Mouse (Mus musculus): ENCODE data around the gene Pex11b. TPM values are rescaled to one million over a fixed set of nuclear protein-coding genes. Genes with fewer than 3 reads are reported as not detected.
"Not testable (repeated sequence)": the region's sequence is repeated elsewhere in the genome, so short reads cannot be mapped to it uniquely, and the experiment has no call there.

The Pex11b gene
- polyA plus RNA-seq, 1 experiment = 17.5 TPM

GRCm38 (mm10) chr3:96684151-96684821, 49.1 kb downstream of the Pex11b start:
- Histone ChIP-seq H3K27me3 (ENCODE audit: control insufficient read depth, insufficient read depth, low read length) (peaks cover 11% of the 10 kb centered on the region), H3K36me3 (ENCODE audit: control insufficient read depth, insufficient read depth, low read length) (no peaks in the 10 kb centered on the region), H3K4me3 (ENCODE audit: extremely low read depth, insufficient read depth, insufficient read length) (no peak overlapping the region), H3K4me1 (ENCODE audit: control insufficient read depth, insufficient read depth, insufficient read length) (no peaks in the 10 kb centered on the region), H3K27ac (ENCODE audit: insufficient read depth, low read length) (no peak overlapping the region)
- TF ChIP-seq POLR2A (IDR thresholded peaks at IDR 0.05; ENCODE audit: low read depth, low read length) (no peak), CTCF (IDR thresholded peaks at IDR 0.05; ENCODE audit: extremely low read depth, insufficient read depth, insufficient read length, insufficient replicate concordance) (no peak)
- no peak for DNase-seq (ENCODE audit: low read depth in 1 of 2, low spot score in 2 of 2)
- WGBS = 66% methylated on average over 17 of the region's 17 CpGs

DNA sequence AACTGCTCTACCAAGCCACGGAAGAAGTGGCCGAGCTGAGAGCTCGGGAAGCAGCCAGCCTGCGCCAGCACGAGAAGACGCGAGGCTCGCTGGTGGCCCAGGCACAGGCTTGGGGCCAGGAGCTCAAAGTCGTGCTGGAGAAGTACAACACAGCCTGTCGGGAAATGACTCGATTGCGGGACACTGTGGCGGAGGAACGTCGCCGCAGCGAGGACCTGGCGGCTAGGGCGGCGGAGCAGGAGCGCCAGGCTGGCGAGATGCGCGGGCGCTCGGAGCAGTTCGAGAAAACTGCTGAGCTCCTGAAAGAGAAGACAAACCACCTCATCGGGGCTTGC, 49.6 kb downstream of the Pex11b start:
- Histone ChIP-seq H3K27me3 (ENCODE audit: control insufficient read depth, insufficient read depth, low read length) (peaks cover 11% of the 10 kb centered on the region), H3K4me3 (ENCODE audit: extremely low read depth, insufficient read depth, insufficient read length) (no peak overlapping the region), H3K4me1 (ENCODE audit: control insufficient read depth, insufficient read depth, insufficient read length) (no peaks in the 10 kb centered on the region), H3K27ac (ENCODE audit: insufficient read depth, low read length) (no peak overlapping the region), H3K36me3 (ENCODE audit: control insufficient read depth, insufficient read depth, low read length) (no peaks in the 10 kb centered on the region)
- no peak for DNase-seq (ENCODE audit: low read depth in 1 of 2, low spot score in 2 of 2)
- 28% methylated on average over 28 of the region's 28 CpGs for WGBS
- no peak for TF ChIP-seq POLR2A (IDR thresholded peaks at IDR 0.05; ENCODE audit: low read depth, low read length)
- no peak for TF ChIP-seq CTCF (IDR thresholded peaks at IDR 0.05; ENCODE audit: extremely low read depth, insufficient read depth, insufficient read length, insufficient replicate concordance)

GRCm38 (mm10) chr3:96686057-96686456, 50.9 kb downstream of the Pex11b start:
- WGBS = 92% methylated on average over 5 of the region's 5 CpGs
- H3K36me3 ChIP-seq (ENCODE audit: control insufficient read depth, insufficient read depth, low read length); DNase-seq (ENCODE audit: low read depth in 1 of 2, low spot score in 2 of 2); H3K4me3 ChIP-seq (ENCODE audit: extremely low read depth, insufficient read depth, insufficient read length); H3K4me1 ChIP-seq (ENCODE audit: control insufficient read depth, insufficient read depth, insufficient read length); H3K27ac ChIP-seq (ENCODE audit: insufficient read depth, low read length): not testable (repeated sequence)
- H3K27me3 ChIP-seq (ENCODE audit: control insufficient read depth, insufficient read depth, low read length) = peaks cover 11% of the 10 kb centered on the region

GRCm38 (mm10) chr3:96688854-96689253, 53.7 kb downstream of the Pex11b start:
- 35% methylated on average over 11 of the region's 11 CpGs for WGBS
- H3K4me3 ChIP-seq (ENCODE audit: extremely low read depth, insufficient read depth, insufficient read length) = no peak overlapping the region
- no peak overlapping the region for H3K27ac ChIP-seq (ENCODE audit: insufficient read depth, low read length)
- TF ChIP-seq CTCF (IDR thresholded peaks at IDR 0.05; ENCODE audit: extremely low read depth, insufficient read depth, insufficient read length, insufficient replicate concordance) = no peak
- TF ChIP-seq POLR2A (IDR thresholded peaks at IDR 0.05; ENCODE audit: low read depth, low read length) = no peak
- DNase-seq (ENCODE audit: low read depth in 1 of 2, low spot score in 2 of 2) = no peak
- no peaks in the 10 kb centered on the region for H3K36me3 ChIP-seq (ENCODE audit: control insufficient read depth, insufficient read depth, low read length)
- peaks cover 11% of the 10 kb centered on the region for H3K27me3 ChIP-seq (ENCODE audit: control insufficient read depth, insufficient read depth, low read length)
- no peaks in the 10 kb centered on the region for H3K4me1 ChIP-seq (ENCODE audit: control insufficient read depth, insufficient read depth, insufficient read length)

- no peak for TF ChIP-seq POLR2A (IDR thresholded peaks at IDR 0.05; ENCODE audit: low read depth, low read length)
- no peak for TF ChIP-seq CTCF (IDR thresholded peaks at IDR 0.05; ENCODE audit: extremely low read depth, insufficient read depth, insufficient read length, insufficient replicate concordance)
- Histone ChIP-seq H3K4me3 (ENCODE audit: extremely low read depth, insufficient read depth, insufficient read length) (no peak overlapping the region), H3K27ac (ENCODE audit: insufficient read depth, low read length) (no peak overlapping the region), H3K27me3 (ENCODE audit: control insufficient read depth, insufficient read depth, low read length) (peaks cover 4% of the 10 kb centered on the region; the same call in 1 of the 2 replicates), H3K4me1 (ENCODE audit: control insufficient read depth, insufficient read depth, insufficient read length) (no peaks in the 10 kb centered on the region), H3K36me3 (ENCODE audit: control insufficient read depth, insufficient read depth, low read length) (no peaks in the 10 kb centered on the region)
- 50% methylated on average over 3 of the region's 3 CpGs for WGBS
- DNase-seq (ENCODE audit: low read depth in 1 of 2, low spot score in 2 of 2) = no peak
Observed at GRCm38 (mm10) chr3:96690298-96690697, 55.1 kb downstream of the Pex11b start.

DNA sequence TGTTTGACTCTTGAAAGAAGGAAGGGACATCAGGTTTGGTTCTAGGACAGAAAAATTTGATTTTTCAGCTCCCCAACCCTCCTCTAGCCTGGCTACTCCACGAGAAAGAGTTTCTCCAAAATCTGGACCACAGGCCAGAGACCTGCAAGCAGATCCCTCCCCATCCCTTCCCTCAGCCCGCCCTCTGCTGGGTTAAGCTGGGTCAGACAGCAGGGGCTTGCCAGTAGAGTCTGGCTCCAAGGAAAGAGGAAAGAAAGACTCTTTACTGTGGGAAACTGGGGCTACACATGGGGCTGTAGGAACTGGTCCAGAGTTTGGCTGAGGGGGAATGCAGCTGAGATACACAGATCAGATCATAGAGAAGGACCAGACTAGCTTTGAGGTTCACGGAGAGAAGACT, 57.3 kb downstream of the Pex11b start:
- Histone ChIP-seq H3K4me3 (ENCODE audit: extremely low read depth, insufficient read depth, insufficient read length) (no peak overlapping the region), H3K27me3 (ENCODE audit: control insufficient read depth, insufficient read depth, low read length) (no peaks in the 10 kb centered on the region), H3K27ac (ENCODE audit: insufficient read depth, low read length) (no peak overlapping the region), H3K4me1 (ENCODE audit: control insufficient read depth, insufficient read depth, insufficient read length) (peaks cover 4% of the 10 kb centered on the region; the same call in 1 of the 2 replicates), H3K36me3 (ENCODE audit: control insufficient read depth, insufficient read depth, low read length) (no peaks in the 10 kb centered on the region)
- WGBS = 43% methylated on average over 3 of the region's 3 CpGs
- TF ChIP-seq POLR2A (IDR thresholded peaks at IDR 0.05; ENCODE audit: low read depth, low read length) (no peak), CTCF (IDR thresholded peaks at IDR 0.05; ENCODE audit: extremely low read depth, insufficient read depth, insufficient read length, insufficient replicate concordance) (no peak)
- DNase-seq (ENCODE audit: low read depth in 1 of 2, low spot score in 2 of 2) = no peak

- Histone ChIP-seq H3K36me3 (ENCODE audit: control insufficient read depth, insufficient read depth, low read length) (no peaks in the 10 kb centered on the region), H3K27ac (ENCODE audit: insufficient read depth, low read length) (no peak overlapping the region), H3K4me1 (ENCODE audit: control insufficient read depth, insufficient read depth, insufficient read length) (peaks cover 4% of the 10 kb centered on the region; the same call in 1 of the 2 replicates), H3K4me3 (ENCODE audit: extremely low read depth, insufficient read depth, insufficient read length) (no peak overlapping the region), H3K27me3 (ENCODE audit: control insufficient read depth, insufficient read depth, low read length) (no peaks in the 10 kb centered on the region)
- no peak for DNase-seq (ENCODE audit: low read depth in 1 of 2, low spot score in 2 of 2)
- WGBS = 83% methylated on average over 1 of the region's 1 CpGs
- TF ChIP-seq POLR2A (IDR thresholded peaks at IDR 0.05; ENCODE audit: low read depth, low read length) (no peak), CTCF (IDR thresholded peaks at IDR 0.05; ENCODE audit: extremely low read depth, insufficient read depth, insufficient read length, insufficient replicate concordance) (no peak)
Observed at GRCm38 (mm10) chr3:96693579-96693978, 58.4 kb downstream of the Pex11b start.

Other genes starting within 250 kb of the Pex11b start
- gene BC107364, start 183.1 kb upstream of the Pex11b start, polyA plus RNA-seq (2012; rRNA removed) = not detected in 2 replicates
- gene Hfe2, start 110.2 kb upstream of the Pex11b start, polyA plus RNA-seq (2012; rRNA removed) = 0.18 and 0.32 TPM in 2 replicates
- gene Txnip, start 77.4 kb upstream of the Pex11b start, polyA plus RNA-seq (2012; rRNA removed) = 423 and 439 TPM in 2 replicates
- gene Gm16253, start 58.4 kb upstream of the Pex11b start, polyA plus RNA-seq (2012; rRNA removed) = 0.18 TPM in 1 of 2 replicates, not detected in the other
- gene Polr3gl, start 41.2 kb upstream of the Pex11b start, polyA plus RNA-seq (2012; rRNA removed) = 9.2 and 10.7 TPM in 2 replicates
- gene Ankrd34a, start 38.7 kb upstream of the Pex11b start, polyA plus RNA-seq (2012; rRNA removed) = 0.14 and 0.15 TPM in 2 replicates
- 5.8 and 5.9 TPM in 2 replicates for gene Lix1l, start 34.2 kb upstream of the Pex11b start, polyA plus RNA-seq (2012; rRNA removed)
- gene Rbm8a, start 5.4 kb upstream of the Pex11b start, polyA plus RNA-seq (2012; rRNA removed) = 2.6 and 3.1 TPM in 2 replicates
- 0.06 and 0.25 TPM in 2 replicates for gene Gm42957, start 98 bp downstream of the Pex11b start, polyA plus RNA-seq (2012; rRNA removed)
- gene Itga10, start 10.2 kb downstream of the Pex11b start, polyA plus RNA-seq (2012; rRNA removed) = 1.1 and 1.3 TPM in 2 replicates
- 0.74 and 0.97 TPM in 2 replicates for gene Ankrd35, start 34.8 kb downstream of the Pex11b start, polyA plus RNA-seq (2012; rRNA removed)
- gene Pias3, start 61.0 kb downstream of the Pex11b start, polyA plus RNA-seq (2012; rRNA removed) = 30.9 and 31.0 TPM in 2 replicates
- gene Nudt17, start 73.2 kb downstream of the Pex11b start, polyA plus RNA-seq (2012; rRNA removed) = 4.5 and 4.8 TPM in 2 replicates
- gene Polr3c, start 92.3 kb downstream of the Pex11b start, polyA plus RNA-seq (2012; rRNA removed) = 24.8 and 26.8 TPM in 2 replicates
- 11.3 and 15.1 TPM in 2 replicates for gene Rnf115, start 92.3 kb downstream of the Pex11b start, polyA plus RNA-seq (2012; rRNA removed)
- 0.11 TPM in 1 of 2 replicates, not detected in the other for gene Pdzk1, start 193.9 kb downstream of the Pex11b start, polyA plus RNA-seq (2012; rRNA removed)
- 3.2 and 3.8 TPM in 2 replicates for gene Cd160, start 194.0 kb downstream of the Pex11b start, polyA plus RNA-seq (2012; rRNA removed)